Mouse (Mus musculus): ENCODE measurements around the gene Insl6. TPM values are rescaled to one million over a fixed set of nuclear protein-coding genes. Genes with fewer than 3 reads are reported as not detected.

Gene Insl6
- 3.4 and 3.6 TPM in 2 replicates for polyA plus RNA-seq (2015; fragmentation: Nextera tagmentation; extraction: Ambion mirVana)

GRCm38 (mm10) chr19:29325053-29325851 lies at the start of gene Insl6:
Insl6 (minus strand) TSS chr19:29325356.
- WGBS, result 5% methylated on average over 31 of the region's 31 CpGs
- peak; percentile 92 for ATAC-seq
- Histone ChIP-seq H3K4me3 (peak within 1 kb of the TSS; percentile 33), H3K4me1 (0 out of 2 replicates have a peak, but pooled peaks cover 3% of the 10 kb centered on the region), H3K9me3 (replicated peaks) (no peaks in the 10 kb centered on the region), H3K4me2 (peak within 1 kb of the TSS; percentile 61), H3K36me3 (ENCODE audit: poor library complexity, severe bottlenecking) (no peaks in the 10 kb centered on the region), H3K9ac (no peak within 1 kb of the TSS), H3K27me3 (peaks cover 6% of the 10 kb centered on the region; the same call in 1 of the 2 replicates), H3K27ac (no peak within 1 kb of the TSS)

- 93% methylated on average over 9 of the region's 9 CpGs for WGBS
- no peaks in the 10 kb centered on the region for H3K27me3 ChIP-seq
- no peaks in the 10 kb centered on the region for H3K9me3 ChIP-seq (replicated peaks)
Measured at GRCm38 (mm10) chr19:29374947-29375346, 49.8 kb upstream of the Insl6 start.

DNA sequence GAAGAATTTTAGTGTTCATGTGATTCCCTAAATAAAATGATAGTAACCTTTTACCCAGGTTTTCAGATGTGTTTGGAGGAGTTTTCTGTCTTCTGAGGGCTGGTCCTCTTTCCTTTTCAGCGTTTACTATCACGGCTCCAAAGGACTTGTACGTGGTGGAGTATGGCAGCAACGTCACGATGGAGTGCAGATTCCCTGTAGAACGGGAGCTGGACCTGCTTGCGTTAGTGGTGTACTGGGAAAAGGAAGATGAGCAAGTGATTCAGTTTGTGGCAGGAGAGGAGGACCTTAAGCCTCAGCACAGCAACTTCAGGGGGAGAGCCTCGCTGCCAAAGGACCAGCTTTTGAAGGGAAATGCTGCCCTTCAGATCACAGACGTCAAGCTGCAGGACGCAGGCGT lies 48.3 kb upstream of the Insl6 start:
- Histone ChIP-seq H3K4me3 (no peak overlapping the region), H3K4me2 (peak overlapping the region; percentile 48), H3K9ac (0 out of 2 replicates have a peak overlapping the region, but pooled peaks have one; percentile 43), H3K27ac (no peak overlapping the region), H3K9me3 (replicated peaks) (no peaks in the 10 kb centered on the region), H3K36me3 (ENCODE audit: poor library complexity, severe bottlenecking) (no peaks in the 10 kb centered on the region), H3K27me3 (no peaks in the 10 kb centered on the region), H3K4me1 (no peaks in the 10 kb centered on the region)
- WGBS, result 50% methylated on average over 11 of the region's 11 CpGs
- ATAC-seq, result no peak

More at GRCm38 (mm10) chr19:29374947-29375346, 49.8 kb upstream of the Insl6 start:
- no peak overlapping the region for H3K9ac ChIP-seq
- H3K4me1 ChIP-seq, result no peaks in the 10 kb centered on the region
- no peak overlapping the region for H3K4me3 ChIP-seq
- no peaks in the 10 kb centered on the region for H3K36me3 ChIP-seq (ENCODE audit: poor library complexity, severe bottlenecking)
- H3K4me2 ChIP-seq, result no peak overlapping the region
- no peak overlapping the region for H3K27ac ChIP-seq
- ATAC-seq, result no peak

DNA sequence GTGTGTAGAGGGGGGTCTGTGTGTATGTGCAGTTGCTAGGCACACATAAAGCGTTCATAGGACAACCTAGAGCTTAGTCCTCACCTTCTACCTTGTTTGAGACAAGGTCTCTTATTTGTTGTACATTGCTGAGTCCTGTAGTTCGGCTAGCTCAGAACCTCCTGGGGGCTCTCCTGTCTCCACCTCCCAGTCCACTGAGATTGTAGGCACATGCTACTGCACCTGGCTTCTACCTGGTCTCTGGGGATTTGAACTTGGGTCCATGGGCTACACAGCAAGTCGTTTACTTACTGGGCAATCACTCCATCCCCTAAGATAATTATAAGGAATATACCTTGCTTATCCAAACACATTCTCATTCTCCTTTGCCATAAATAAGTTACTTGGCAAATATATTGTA lies 47.5 kb upstream of the Insl6 start:
- no peak for ATAC-seq
- Histone ChIP-seq H3K36me3 (ENCODE audit: poor library complexity, severe bottlenecking) (no peaks in the 10 kb centered on the region), H3K4me2 (no peak overlapping the region), H3K27me3 (no peaks in the 10 kb centered on the region), H3K27ac (no peak overlapping the region), H3K4me3 (no peak overlapping the region), H3K9me3 (replicated peaks) (no peaks in the 10 kb centered on the region), H3K4me1 (peaks cover under 1% of the 10 kb centered on the region; the same call in 1 of the 2 replicates), H3K9ac (no peak overlapping the region)
- 88% methylated on average over 3 of the region's 3 CpGs for WGBS

- Histone ChIP-seq H3K36me3 (ENCODE audit: poor library complexity, severe bottlenecking) (no peaks in the 10 kb centered on the region), H3K9me3 (replicated peaks) (no peaks in the 10 kb centered on the region), H3K27me3 (no peaks in the 10 kb centered on the region), H3K4me1 (peaks cover 5% of the 10 kb centered on the region), H3K27ac (no peak overlapping the region), H3K4me2 (no peak overlapping the region), H3K4me3 (no peak overlapping the region), H3K9ac (no peak overlapping the region)
- WGBS, result 75% methylated on average over 4 of the region's 4 CpGs
- ATAC-seq, result peak; percentile 43; the same call in 1 of the 2 replicates
Measured at GRCm38 (mm10) chr19:29372138-29372537, 47.0 kb upstream of the Insl6 start.

GRCm38 (mm10) chr19:29371284-29372081 lies 46.3 kb upstream of the Insl6 start:
- 81% methylated on average over 18 of the region's 18 CpGs for WGBS
- Histone ChIP-seq H3K4me1 (peaks cover 12% of the 10 kb centered on the region), H3K4me2 (no peak overlapping the region), H3K27me3 (no peaks in the 10 kb centered on the region), H3K36me3 (ENCODE audit: poor library complexity, severe bottlenecking) (no peaks in the 10 kb centered on the region), H3K4me3 (no peak overlapping the region), H3K9me3 (replicated peaks) (no peaks in the 10 kb centered on the region), H3K27ac (no peak overlapping the region), H3K9ac (no peak overlapping the region)
- no peak for ATAC-seq

DNA sequence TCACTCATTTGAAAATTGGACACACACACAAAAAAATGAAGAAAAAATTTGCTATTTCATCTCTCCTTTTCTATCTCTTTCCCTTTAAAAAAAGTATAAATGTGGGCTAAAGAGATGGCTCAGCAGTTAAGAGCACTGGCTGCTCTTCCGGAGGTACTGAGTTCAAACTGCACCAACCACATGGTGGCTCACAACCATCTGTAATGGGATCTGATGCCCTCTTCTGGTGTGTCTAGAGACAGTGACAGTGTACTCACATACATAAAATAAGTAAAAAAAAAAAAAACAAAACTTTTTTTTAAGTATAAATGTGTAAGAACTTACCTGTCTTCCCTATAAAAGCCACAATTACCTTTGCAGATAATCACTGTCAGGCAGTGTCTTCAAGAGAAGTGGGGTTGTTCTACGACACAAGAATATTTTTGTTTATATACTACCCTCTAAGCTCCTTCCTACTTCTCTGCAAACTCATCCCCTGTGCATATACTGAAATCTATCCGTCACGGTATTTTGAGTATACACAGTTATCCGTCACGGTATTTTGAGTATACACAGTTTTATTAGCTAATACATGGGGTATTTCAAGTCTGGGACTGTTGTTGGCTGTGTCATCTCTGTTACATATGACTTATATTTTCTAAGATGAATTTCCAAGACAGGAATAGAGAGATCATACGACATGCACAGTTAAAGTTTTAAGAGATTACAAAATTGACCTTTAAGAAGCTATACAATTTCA lies 45.6 kb upstream of the Insl6 start:
- H3K4me3 ChIP-seq, result no peak overlapping the region

GRCm38 (mm10) chr19:29370112-29370511 lies 45.0 kb upstream of the Insl6 start:
- no peaks in the 10 kb centered on the region for H3K9me3 ChIP-seq (replicated peaks)
- H3K27ac ChIP-seq, result no peak overlapping the region
- no peak for ATAC-seq
- peaks cover 12% of the 10 kb centered on the region for H3K4me1 ChIP-seq
- H3K36me3 ChIP-seq (ENCODE audit: poor library complexity, severe bottlenecking), result no peaks in the 10 kb centered on the region
- 81% methylated on average over 12 of the region's 12 CpGs for WGBS
- no peak overlapping the region for H3K4me2 ChIP-seq
- H3K27me3 ChIP-seq, result no peaks in the 10 kb centered on the region
- H3K9ac ChIP-seq, result no peak overlapping the region
- H3K4me3 ChIP-seq, result no peak overlapping the region

More for the DNA sequence above, 45.6 kb upstream of the Insl6 start:
- no peaks in the 10 kb centered on the region for H3K27me3 ChIP-seq
- H3K27ac ChIP-seq, result no peak overlapping the region
- H3K36me3 ChIP-seq (ENCODE audit: poor library complexity, severe bottlenecking), result no peaks in the 10 kb centered on the region
- ATAC-seq, result no peak
- no peaks in the 10 kb centered on the region for H3K9me3 ChIP-seq (replicated peaks)
- H3K4me1 ChIP-seq, result peaks cover 12% of the 10 kb centered on the region
- H3K9ac ChIP-seq, result no peak overlapping the region
- no peak overlapping the region for H3K4me2 ChIP-seq
- whole genome bisulfite sequencing, result 91% methylated on average over 7 of the region's 7 CpGs

GRCm38 (mm10) chr19:29368671-29369309 lies 43.6 kb upstream of the Insl6 start:
- Histone ChIP-seq H3K27ac (no peak overlapping the region), H3K36me3 (ENCODE audit: poor library complexity, severe bottlenecking) (no peaks in the 10 kb centered on the region), H3K4me3 (no peak overlapping the region), H3K27me3 (no peaks in the 10 kb centered on the region), H3K4me1 (peaks cover 12% of the 10 kb centered on the region), H3K9me3 (replicated peaks) (no peaks in the 10 kb centered on the region), H3K9ac (no peak overlapping the region), H3K4me2 (no peak overlapping the region)
- ATAC-seq, result no peak
- WGBS, result 86% methylated on average over 3 of the region's 3 CpGs

- H3K4me1 ChIP-seq, result peaks cover 12% of the 10 kb centered on the region
- H3K9me3 ChIP-seq (replicated peaks), result no peaks in the 10 kb centered on the region
- H3K9ac ChIP-seq, result no peak overlapping the region
- no peak overlapping the region for H3K27ac ChIP-seq
- no peak for ATAC-seq
- H3K27me3 ChIP-seq, result no peaks in the 10 kb centered on the region
- WGBS, result 86% methylated on average over 2 of the region's 2 CpGs
- H3K4me3 ChIP-seq, result no peak overlapping the region
- H3K36me3 ChIP-seq (ENCODE audit: poor library complexity, severe bottlenecking), result no peaks in the 10 kb centered on the region
- H3K4me2 ChIP-seq, result no peak overlapping the region
Measured at GRCm38 (mm10) chr19:29368041-29368440, 42.9 kb upstream of the Insl6 start.

- WGBS, result 5% methylated on average over 26 of the region's 26 CpGs
- no peaks in the 10 kb centered on the region for H3K36me3 ChIP-seq (ENCODE audit: poor library complexity, severe bottlenecking)
- H3K27me3 ChIP-seq, result no peaks in the 10 kb centered on the region
- H3K4me2 ChIP-seq, result peak within 1 kb of the TSS; percentile 80
- H3K4me1 ChIP-seq, result peaks cover 19% of the 10 kb centered on the region
- H3K4me3 ChIP-seq, result peak within 1 kb of the TSS; percentile 43
- H3K27ac ChIP-seq, result no peak within 1 kb of the TSS
- H3K9me3 ChIP-seq (replicated peaks), result no peaks in the 10 kb centered on the region
- H3K9ac ChIP-seq, result peak within 1 kb of the TSS; percentile 58
- ATAC-seq, result 0 out of 2 replicates have a peak, but pooled peaks have one; percentile 54
Measured at GRCm38 (mm10) chr19:29366969-29367622, 41.9 kb upstream of the Insl6 start, which contains the start of the genes Plgrkt and Cd274. Plgrkt (minus strand) TSS chr19:29367390. Cd274 (plus strand) TSS chr19:29367455.
